Mouse (Mus musculus): ENCODE data around the gene Nol11. TPM values are rescaled to one million over a fixed set of nuclear protein-coding genes. Genes with fewer than 3 reads are reported as not detected.
A peak's percentile ranks its signal among the peaks of the same experiment; 100 is the strongest.
"Not testable (repeated sequence)": the region's sequence is repeated elsewhere in the genome, so short reads cannot be mapped to it uniquely, and the experiment has no call there.

The Nol11 gene
- polyA plus RNA-seq, 1 experiment from 2014 or later: 62.8 TPM

GRCm38 (mm10) chr11:107143956-107144355 lies 45.2 kb downstream of the Nol11 start:
- 89% methylated on average over 11 of the region's 11 CpGs for WGBS

GRCm38 (mm10) chr11:107142382-107142781 lies 46.8 kb downstream of the Nol11 start:
- Histone ChIP-seq H3K9ac (ENCODE audit: low read depth, low read length) (no peak overlapping the region), H3K4me3 (ENCODE audit: low read depth, low read length) (no peak overlapping the region), H3K4me1 (replicated peaks; ENCODE audit: control insufficient read depth, insufficient read depth, low read length) (no peaks in the 10 kb centered on the region), H3K27ac (ENCODE audit: low read depth, low read length) (no peak overlapping the region), H3K4me2 (no peak overlapping the region), H3K9me3 (ENCODE audit: control insufficient read depth, low read length) (no peaks in the 10 kb centered on the region), H3K36me3 (ENCODE audit: control insufficient read depth, insufficient read depth, low read length) (no peaks in the 10 kb centered on the region), H3K27me3 (replicated peaks; ENCODE audit: control insufficient read depth, insufficient read depth, low read length) (no peaks in the 10 kb centered on the region)
- DNase-seq (ENCODE audit: low spot score) (no peak), ATAC-seq (replicated peaks; ENCODE audit: low FRiP score) (no peak)
- 74% methylated on average over 2 of the region's 2 CpGs for WGBS

More at GRCm38 (mm10) chr11:107143956-107144355, 45.2 kb downstream of the Nol11 start:
- DNase-seq (ENCODE audit: low spot score); ATAC-seq (replicated peaks; ENCODE audit: low FRiP score); H3K4me3 ChIP-seq (ENCODE audit: low read depth, low read length); H3K9ac ChIP-seq (ENCODE audit: low read depth, low read length); H3K27ac ChIP-seq (ENCODE audit: low read depth, low read length); H3K4me1 ChIP-seq (replicated peaks; ENCODE audit: control insufficient read depth, insufficient read depth, low read length); H3K4me2 ChIP-seq; H3K27me3 ChIP-seq (replicated peaks; ENCODE audit: control insufficient read depth, insufficient read depth, low read length); H3K36me3 ChIP-seq (ENCODE audit: control insufficient read depth, insufficient read depth, low read length); H3K9me3 ChIP-seq (ENCODE audit: control insufficient read depth, low read length): not testable (repeated sequence)

- WGBS: 26% methylated on average over 6 of the region's 6 CpGs
- no peak for DNase-seq (ENCODE audit: low spot score)
Measured at GRCm38 (mm10) chr11:107140756-107141155, 48.4 kb downstream of the Nol11 start.

GRCm38 (mm10) chr11:107138633-107139032 lies 50.5 kb downstream of the Nol11 start:
- Histone ChIP-seq H3K27me3 (replicated peaks; ENCODE audit: control insufficient read depth, insufficient read depth, low read length) (no peaks in the 10 kb centered on the region), H3K4me2 (no peak overlapping the region), H3K27ac (ENCODE audit: low read depth, low read length) (no peak overlapping the region), H3K9ac (ENCODE audit: low read depth, low read length) (no peak overlapping the region), H3K36me3 (ENCODE audit: control insufficient read depth, insufficient read depth, low read length) (no peaks in the 10 kb centered on the region), H3K9me3 (ENCODE audit: control insufficient read depth, low read length) (no peaks in the 10 kb centered on the region), H3K4me3 (ENCODE audit: low read depth, low read length) (no peak overlapping the region), H3K4me1 (replicated peaks; ENCODE audit: control insufficient read depth, insufficient read depth, low read length) (no peaks in the 10 kb centered on the region)
- DNase-seq (ENCODE audit: low spot score): no peak
- 58% methylated on average over 3 of the region's 3 CpGs for WGBS
- no peak for ATAC-seq (replicated peaks; ENCODE audit: low FRiP score)

More at GRCm38 (mm10) chr11:107140756-107141155, 48.4 kb downstream of the Nol11 start:
- Histone ChIP-seq H3K9me3 (ENCODE audit: control insufficient read depth, low read length) (no peaks in the 10 kb centered on the region), H3K4me3 (ENCODE audit: low read depth, low read length) (no peak overlapping the region), H3K36me3 (ENCODE audit: control insufficient read depth, insufficient read depth, low read length) (no peaks in the 10 kb centered on the region), H3K27ac (ENCODE audit: low read depth, low read length) (0 out of 2 replicates have a peak overlapping the region, but pooled peaks have one; percentile 19), H3K9ac (ENCODE audit: low read depth, low read length) (no peak overlapping the region), H3K4me2 (no peak overlapping the region), H3K27me3 (replicated peaks; ENCODE audit: control insufficient read depth, insufficient read depth, low read length) (no peaks in the 10 kb centered on the region), H3K4me1 (replicated peaks; ENCODE audit: control insufficient read depth, insufficient read depth, low read length) (no peaks in the 10 kb centered on the region)
- ATAC-seq (replicated peaks; ENCODE audit: low FRiP score): no peak

- H3K4me3 ChIP-seq (ENCODE audit: low read depth, low read length): no peak overlapping the region
- 90% methylated on average over 6 of the region's 6 CpGs for WGBS
- no peaks in the 10 kb centered on the region for H3K27me3 ChIP-seq (replicated peaks; ENCODE audit: control insufficient read depth, insufficient read depth, low read length)
- no peak for ATAC-seq (replicated peaks; ENCODE audit: low FRiP score)
- DNase-seq (ENCODE audit: low spot score): no peak
- H3K4me2 ChIP-seq: no peak overlapping the region
- H3K27ac ChIP-seq (ENCODE audit: low read depth, low read length): no peak overlapping the region
- no peaks in the 10 kb centered on the region for H3K9me3 ChIP-seq (ENCODE audit: control insufficient read depth, low read length)
- no peaks in the 10 kb centered on the region for H3K36me3 ChIP-seq (ENCODE audit: control insufficient read depth, insufficient read depth, low read length)
- H3K9ac ChIP-seq (ENCODE audit: low read depth, low read length): no peak overlapping the region
- H3K4me1 ChIP-seq (replicated peaks; ENCODE audit: control insufficient read depth, insufficient read depth, low read length): peaks cover under 1% of the 10 kb centered on the region; the same call in 1 of the 2 replicates
Measured at GRCm38 (mm10) chr11:107137593-107137992, 51.6 kb downstream of the Nol11 start.

GRCm38 (mm10) chr11:107136458-107136857 lies 52.7 kb downstream of the Nol11 start:
- not testable (repeated sequence) for H3K4me3 ChIP-seq (ENCODE audit: low read depth, low read length); H3K9ac ChIP-seq (ENCODE audit: low read depth, low read length); H3K9me3 ChIP-seq (ENCODE audit: control insufficient read depth, low read length); H3K4me1 ChIP-seq (replicated peaks; ENCODE audit: control insufficient read depth, insufficient read depth, low read length); DNase-seq (ENCODE audit: low spot score); H3K36me3 ChIP-seq (ENCODE audit: control insufficient read depth, insufficient read depth, low read length); H3K27me3 ChIP-seq (replicated peaks; ENCODE audit: control insufficient read depth, insufficient read depth, low read length); H3K27ac ChIP-seq (ENCODE audit: low read depth, low read length); H3K4me2 ChIP-seq; ATAC-seq (replicated peaks; ENCODE audit: low FRiP score)
- WGBS: 86% methylated on average over 10 of the region's 10 CpGs

GRCm38 (mm10) chr11:107135741-107136140 lies 53.4 kb downstream of the Nol11 start:
- H3K27me3 ChIP-seq (replicated peaks; ENCODE audit: control insufficient read depth, insufficient read depth, low read length): no peaks in the 10 kb centered on the region
- peaks cover 4% of the 10 kb centered on the region; the same call in 1 of the 2 replicates for H3K4me1 ChIP-seq (replicated peaks; ENCODE audit: control insufficient read depth, insufficient read depth, low read length)
- no peak overlapping the region for H3K27ac ChIP-seq (ENCODE audit: low read depth, low read length)
- H3K9me3 ChIP-seq (ENCODE audit: control insufficient read depth, low read length): no peaks in the 10 kb centered on the region
- WGBS: 58% methylated on average over 3 of the region's 3 CpGs
- no peak overlapping the region for H3K4me3 ChIP-seq (ENCODE audit: low read depth, low read length)
- no peak overlapping the region for H3K9ac ChIP-seq (ENCODE audit: low read depth, low read length)
- H3K4me2 ChIP-seq: no peak overlapping the region
- no peaks in the 10 kb centered on the region for H3K36me3 ChIP-seq (ENCODE audit: control insufficient read depth, insufficient read depth, low read length)
- no peak for ATAC-seq (replicated peaks; ENCODE audit: low FRiP score)
- no peak for DNase-seq (ENCODE audit: low spot score)

GRCm38 (mm10) chr11:107132426-107132825 lies 56.8 kb downstream of the Nol11 start:
- DNase-seq (ENCODE audit: low spot score) (no peak), ATAC-seq (replicated peaks; ENCODE audit: low FRiP score) (0 out of 2 replicates have a peak, but pooled peaks have one; percentile 29)
- 1% methylated on average over 16 of the region's 16 CpGs for WGBS
- no peaks in the 10 kb centered on the region for H3K36me3 ChIP-seq (ENCODE audit: control insufficient read depth, insufficient read depth, low read length)
- H3K4me3 ChIP-seq (ENCODE audit: low read depth, low read length): peak overlapping the region; percentile 95
- H3K4me2 ChIP-seq: peak overlapping the region; percentile 99
- no peaks in the 10 kb centered on the region for H3K9me3 ChIP-seq (ENCODE audit: control insufficient read depth, low read length)
- peak overlapping the region; percentile 98 for H3K27ac ChIP-seq (ENCODE audit: low read depth, low read length)
- peak overlapping the region; percentile 98 for H3K9ac ChIP-seq (ENCODE audit: low read depth, low read length)
- H3K4me1 ChIP-seq (replicated peaks; ENCODE audit: control insufficient read depth, insufficient read depth, low read length): peaks cover 14% of the 10 kb centered on the region
- H3K27me3 ChIP-seq (replicated peaks; ENCODE audit: control insufficient read depth, insufficient read depth, low read length): no peaks in the 10 kb centered on the region

- peaks cover 17% of the 10 kb centered on the region for H3K4me1 ChIP-seq (replicated peaks; ENCODE audit: control insufficient read depth, insufficient read depth, low read length)
- peak within 1 kb of the TSS; percentile 95 for H3K4me3 ChIP-seq (ENCODE audit: low read depth, low read length)
- under 1% methylated on average over 46 of the region's 94 CpGs for WGBS
- H3K9me3 ChIP-seq (ENCODE audit: control insufficient read depth, low read length): no peaks in the 10 kb centered on the region
- H3K27ac ChIP-seq (ENCODE audit: low read depth, low read length): peak within 1 kb of the TSS; percentile 98
- DNase-seq (ENCODE audit: low spot score) (peak; percentile 87), ATAC-seq (replicated peaks; ENCODE audit: low FRiP score) (peak; percentile 96)
- H3K4me2 ChIP-seq: peak within 1 kb of the TSS; percentile 99
- no peaks in the 10 kb centered on the region for H3K27me3 ChIP-seq (replicated peaks; ENCODE audit: control insufficient read depth, insufficient read depth, low read length)
- H3K9ac ChIP-seq (ENCODE audit: low read depth, low read length): peak within 1 kb of the TSS; percentile 98
- no peaks in the 10 kb centered on the region for H3K36me3 ChIP-seq (ENCODE audit: control insufficient read depth, insufficient read depth, low read length)
Measured at GRCm38 (mm10) chr11:107131749-107132421, 57.3 kb downstream of the Nol11 start, which contains the start of gene Bptf. Gene Bptf, minus strand, starts transcription at chr11:107132127.
